Mouse (Mus musculus): ENCODE results near the gene Efcab6.
A peak's percentile ranks its signal among the peaks of the same experiment; 100 is the strongest.
"Not testable (repeated sequence)": the region's sequence is repeated elsewhere in the genome, so short reads cannot be mapped to it uniquely, and the experiment has no call there.

Gene Efcab6

DNA sequence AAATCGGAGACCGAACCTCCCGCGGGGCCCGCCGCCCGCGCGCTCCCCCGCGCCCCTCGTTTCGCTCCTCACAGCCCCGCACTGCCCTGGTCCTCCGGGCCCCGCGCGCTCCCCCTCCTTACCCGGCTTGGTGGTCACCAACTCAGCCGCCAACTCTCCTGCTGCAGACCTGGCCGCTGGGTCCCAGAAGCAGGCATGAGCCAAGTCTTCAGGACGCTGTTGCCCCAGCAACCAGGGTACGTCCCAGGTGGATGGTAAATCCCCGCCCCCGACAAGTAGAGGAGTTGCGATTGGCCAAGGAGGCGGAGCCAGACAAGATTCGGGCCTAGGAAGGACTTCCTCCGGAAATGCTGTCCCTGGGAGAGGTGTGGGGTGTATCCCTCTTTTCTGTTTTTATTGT, at the start of gene Efcab6:
Gene Efcab6, minus strand, starts transcription at position 240 of the 400 bp plus-strand sequence.
- DNase-seq, result no peak

DNA sequence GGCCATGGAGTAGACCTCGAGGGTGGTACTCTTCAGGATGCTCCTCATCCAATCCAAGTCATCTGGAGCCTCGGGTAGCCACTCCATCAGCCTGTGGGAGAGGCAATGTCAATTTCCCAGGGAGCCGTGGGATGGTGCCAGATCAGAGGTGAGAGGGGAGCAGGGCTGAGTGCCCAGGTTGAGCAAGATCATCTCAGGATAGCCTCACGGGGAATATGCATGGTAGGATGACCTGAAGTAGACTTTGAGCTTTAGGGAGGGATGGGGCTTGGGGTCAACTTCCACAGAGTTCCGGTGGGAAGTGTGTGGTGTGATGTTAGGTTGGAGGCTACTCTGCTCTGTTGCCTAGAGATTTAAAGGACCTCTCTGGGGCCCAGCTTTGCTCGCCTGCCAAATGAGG, 48.7 kb upstream of the Efcab6 start:
- no peak for DNase-seq

DNA sequence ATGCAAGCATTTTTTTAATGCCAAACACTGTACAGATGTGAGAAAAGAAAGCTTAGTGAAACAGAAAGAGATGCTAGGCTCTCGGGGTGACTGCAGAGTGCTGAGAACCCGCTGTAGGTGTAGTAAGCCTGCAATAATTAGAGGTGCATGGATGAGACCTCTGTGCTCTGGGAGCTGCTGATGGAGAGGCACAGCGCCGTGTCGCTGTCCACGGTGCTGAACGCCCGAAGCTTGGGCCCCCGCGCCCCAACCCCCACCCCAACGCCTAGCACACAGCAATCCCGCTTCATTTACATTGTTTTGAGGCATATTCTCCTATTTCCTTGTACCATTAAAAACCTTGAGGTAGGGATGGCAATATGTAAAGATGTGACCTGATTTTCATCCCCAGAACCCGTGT, 43.7 kb upstream of the Efcab6 start:
- no peak for DNase-seq

DNA sequence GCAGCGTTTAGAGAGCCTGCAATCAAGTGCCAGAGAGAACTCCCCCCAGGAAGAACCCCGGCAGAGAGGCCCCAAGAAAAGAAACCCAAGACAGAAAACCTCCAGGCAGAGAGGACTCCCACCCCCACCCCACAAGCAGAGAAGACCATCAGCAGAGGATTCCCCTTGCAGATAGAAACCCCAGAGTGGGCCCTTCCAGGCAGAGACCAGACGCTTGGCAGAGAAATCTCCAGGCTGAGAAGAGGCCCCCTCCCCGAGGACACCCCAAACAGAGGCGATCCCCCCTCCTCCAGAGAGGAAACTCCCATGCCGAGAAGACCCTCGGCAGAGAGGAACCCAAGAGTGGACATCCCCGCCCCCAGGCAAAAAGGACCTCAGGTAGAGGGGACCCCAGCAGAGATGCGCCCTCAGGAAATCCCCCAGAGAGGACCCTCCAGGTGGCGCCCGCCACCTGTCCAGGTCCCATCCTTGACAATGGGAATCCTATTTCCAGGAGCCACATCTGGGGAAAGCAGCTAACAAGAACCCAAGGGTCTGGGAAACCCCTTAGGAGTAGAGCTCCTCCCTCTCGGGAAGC, 40.8 kb upstream of the Efcab6 start:
- no peak for DNase-seq

DNA sequence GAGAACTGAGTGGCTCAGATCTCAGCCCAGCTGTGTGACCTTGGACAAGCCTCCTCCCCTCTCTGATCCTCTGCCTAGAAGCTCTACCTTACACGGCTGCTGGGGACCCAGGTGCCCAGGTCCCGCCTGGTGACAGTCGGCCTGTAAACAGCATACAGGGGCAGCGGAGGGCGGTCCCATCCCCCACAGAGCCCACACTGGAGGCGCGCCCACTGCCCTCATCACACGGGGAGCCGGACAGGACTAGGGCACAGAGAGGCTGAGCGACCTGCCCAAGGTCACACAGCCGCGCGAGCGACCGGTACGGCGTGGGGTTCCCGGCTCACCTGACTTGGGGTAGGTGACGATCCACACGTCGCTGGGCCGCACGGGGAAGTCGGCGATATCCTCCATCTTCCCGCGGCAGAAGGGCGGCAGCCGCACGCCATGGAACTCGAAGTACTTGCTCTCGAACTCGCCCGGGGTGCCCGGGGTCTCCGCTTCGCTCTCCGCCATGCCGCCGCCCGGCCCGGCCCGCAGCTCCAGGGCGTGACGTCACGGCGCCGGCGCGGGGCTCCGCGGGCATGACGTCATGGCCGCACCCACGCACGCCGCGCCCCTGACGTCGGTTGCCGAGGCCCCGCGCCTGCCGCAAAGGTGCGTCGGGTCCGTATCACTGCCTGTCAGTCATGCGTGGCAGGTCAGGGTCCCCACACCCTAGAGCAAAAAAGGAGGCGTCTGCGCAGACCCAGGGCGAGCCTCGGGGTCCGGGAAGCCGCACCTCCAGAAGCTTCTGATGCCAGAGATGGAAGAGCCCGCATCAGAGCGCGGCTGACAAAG, 40.1 kb upstream of the Efcab6 start, which contains the start of gene Sult4a1:
Gene Sult4a1, minus strand, starts transcription at position 650 of the 819 bp plus-strand sequence.
- DNase-seq, result no peak

DNA sequence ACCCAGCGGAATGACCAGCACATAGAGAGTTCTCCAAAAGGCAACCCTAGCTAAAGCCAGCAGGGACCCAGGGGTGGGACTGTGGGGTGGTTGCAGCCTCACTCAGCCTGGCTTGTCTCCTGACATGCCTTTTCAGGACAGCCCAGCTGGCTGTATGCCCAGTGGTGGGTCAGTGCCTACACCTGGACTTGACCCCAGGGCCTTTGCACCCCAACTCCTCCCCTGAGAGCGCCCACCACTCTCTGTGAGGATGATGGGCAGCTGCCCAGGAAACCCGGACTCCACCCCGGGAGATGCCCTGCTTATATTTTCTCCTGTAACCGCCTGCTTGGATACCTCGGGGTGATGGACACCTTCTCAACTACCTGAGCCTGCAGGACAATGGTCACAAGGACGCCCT, 39.4 kb upstream of the Efcab6 start:
- DNase-seq, result no peak

DNA sequence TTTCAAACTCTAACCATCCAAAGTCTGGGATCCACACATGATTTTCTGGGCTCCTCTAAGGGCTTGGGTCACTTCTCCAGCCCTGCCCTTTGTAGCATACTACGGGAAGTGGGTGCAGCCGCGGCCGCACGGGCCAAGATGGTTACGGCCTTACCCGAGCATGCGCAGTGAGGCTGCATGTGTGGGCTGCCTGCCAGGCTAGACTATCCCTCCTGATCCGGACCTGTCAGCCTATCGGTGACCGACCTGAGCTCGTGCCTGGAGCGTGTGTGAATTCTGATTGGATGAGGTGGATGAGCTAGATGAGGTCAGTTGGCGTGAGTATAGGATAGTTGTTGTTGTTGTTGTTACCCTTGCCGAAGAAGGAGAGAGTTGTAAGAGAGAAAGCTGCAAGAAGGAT, 32.4 kb upstream of the Efcab6 start:
- not testable (repeated sequence) for DNase-seq

DNA sequence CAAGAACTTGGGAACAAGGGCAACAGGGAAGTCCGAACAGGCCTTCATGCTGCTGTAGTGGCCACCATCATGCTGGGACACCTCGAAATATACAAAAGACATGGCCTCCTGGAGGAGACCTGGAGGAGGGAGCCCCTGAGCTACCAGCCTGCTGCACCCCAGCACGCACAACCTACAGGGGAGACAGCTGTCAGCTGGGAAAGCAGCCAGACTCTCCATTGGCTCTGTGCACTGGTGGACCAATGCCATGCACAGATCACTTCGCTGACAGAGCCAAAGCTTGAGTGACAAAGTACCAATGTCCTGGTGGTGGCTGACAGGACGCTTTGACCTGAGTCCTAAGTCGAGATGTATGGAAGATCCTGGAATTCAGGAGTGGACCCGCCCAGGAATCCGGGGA, 30.9 kb upstream of the Efcab6 start:
- DNase-seq, result no peak

DNA sequence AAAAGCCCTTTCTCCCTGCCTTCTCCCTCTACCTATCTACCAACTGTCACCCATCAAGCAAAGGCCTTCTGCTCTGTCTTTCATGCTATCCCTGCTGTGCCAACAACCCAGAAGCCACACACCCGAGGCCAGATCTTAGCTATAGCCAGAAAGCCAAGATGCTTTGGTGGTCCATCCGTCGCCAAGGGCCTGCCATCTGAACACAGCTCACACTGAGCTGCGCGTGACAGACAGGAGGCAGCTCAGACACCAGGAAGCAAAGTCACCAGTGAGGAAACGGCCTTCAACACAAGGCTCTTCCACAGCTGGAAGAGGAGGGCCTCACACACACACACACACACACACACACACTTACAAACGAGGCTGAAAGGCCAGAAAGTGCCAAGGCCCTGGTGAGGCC, 29.7 kb upstream of the Efcab6 start:
- DNase-seq, result no peak

DNA sequence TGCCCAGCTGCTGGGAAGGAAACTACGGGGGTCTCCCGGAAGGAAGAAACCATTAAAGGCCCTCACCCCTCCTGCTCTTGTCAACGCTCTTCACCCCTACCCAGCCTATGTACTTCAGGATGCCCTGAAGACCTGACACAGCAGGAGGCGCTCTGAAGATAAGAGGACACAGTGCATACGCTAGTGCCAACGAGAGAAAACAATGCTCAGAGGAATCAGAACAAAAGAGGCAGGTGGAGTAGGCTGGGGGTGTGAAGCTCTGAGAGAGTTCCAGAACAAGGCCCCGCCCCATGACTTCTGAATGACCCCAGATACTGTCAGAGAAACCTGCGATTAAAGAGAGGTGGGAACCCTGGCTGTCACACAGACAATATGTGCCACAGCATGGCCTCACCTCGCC, 21.6 kb upstream of the Efcab6 start:
- no peak for DNase-seq

DNA sequence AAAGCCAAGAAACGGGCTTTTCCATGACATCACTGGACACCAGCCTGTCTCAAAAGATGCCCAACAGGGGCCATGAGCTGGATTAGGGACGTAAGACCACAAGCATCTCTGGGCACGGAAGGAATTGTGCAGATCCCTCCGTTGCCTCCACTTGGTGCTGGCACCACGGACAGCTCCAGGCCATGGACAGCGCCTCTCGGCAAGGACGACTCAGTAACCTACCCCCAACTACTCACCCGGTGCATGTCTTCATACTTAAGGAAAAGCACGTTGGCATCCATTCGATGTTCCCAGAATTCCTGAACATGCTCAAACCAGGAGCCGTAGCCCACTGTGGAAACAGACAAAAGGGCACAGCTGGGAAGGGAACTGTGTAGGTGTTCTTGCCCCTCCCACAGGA, 21.2 kb upstream of the Efcab6 start:
- DNase-seq, result no peak

DNA sequence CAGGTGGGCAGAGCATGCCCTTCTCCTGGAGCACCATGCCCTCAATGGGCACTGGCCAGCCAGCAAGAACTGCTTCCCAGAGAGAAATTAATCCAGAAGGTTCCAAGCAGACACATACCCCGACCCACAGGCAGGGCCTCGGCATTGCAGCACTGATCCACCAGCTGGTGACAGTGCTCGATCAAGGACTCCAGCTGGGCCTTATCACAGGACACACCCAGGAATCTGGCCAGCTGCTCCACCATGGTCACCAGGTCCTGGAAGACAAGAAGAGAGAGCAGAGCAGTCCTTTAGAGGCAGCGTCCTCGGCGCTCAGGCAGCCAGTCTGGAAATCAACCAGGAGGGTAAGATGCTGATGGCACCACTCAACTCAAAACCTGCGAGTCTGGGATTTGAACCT, 14.9 kb upstream of the Efcab6 start:
- DNase-seq, result no peak

DNA sequence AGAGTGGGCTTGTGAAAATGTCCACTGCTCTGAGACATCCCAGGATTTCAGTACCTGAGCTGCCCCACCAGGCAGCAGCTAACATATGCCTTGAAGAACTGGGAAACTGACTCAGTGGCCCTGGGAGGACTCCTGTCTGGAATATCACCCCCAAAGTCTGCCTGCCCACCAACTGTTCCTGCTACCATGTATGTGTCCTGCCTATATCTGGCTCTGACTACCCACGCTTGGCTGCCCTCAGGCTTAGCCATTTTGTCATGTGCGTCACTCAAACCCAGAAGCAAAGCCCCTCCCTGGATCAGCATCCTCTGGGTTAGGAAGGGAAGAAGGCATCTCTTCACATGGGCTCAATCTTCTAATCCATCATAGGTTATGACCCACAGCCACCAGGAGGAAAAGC, 14.3 kb upstream of the Efcab6 start:
- DNase-seq, result no peak

DNA sequence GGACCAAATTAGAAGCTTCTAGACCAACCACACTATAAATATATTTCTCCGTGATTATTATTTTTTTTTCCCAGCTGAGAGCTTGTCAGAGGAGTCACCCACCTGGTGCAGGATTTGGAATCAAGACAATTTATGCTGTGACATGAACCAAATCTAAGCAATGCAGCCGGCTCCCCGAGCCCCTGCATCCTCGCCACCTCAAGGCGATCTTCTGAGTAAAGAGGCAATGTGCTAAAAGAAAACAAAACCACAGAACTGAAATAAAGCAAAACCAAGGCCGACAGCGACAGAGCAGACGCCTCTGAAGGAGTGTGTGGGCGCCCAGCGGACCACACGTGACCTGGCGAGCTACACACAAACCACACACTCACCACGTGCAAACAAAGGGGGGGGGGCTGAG, 13.5 kb upstream of the Efcab6 start:
- no peak for DNase-seq

DNA sequence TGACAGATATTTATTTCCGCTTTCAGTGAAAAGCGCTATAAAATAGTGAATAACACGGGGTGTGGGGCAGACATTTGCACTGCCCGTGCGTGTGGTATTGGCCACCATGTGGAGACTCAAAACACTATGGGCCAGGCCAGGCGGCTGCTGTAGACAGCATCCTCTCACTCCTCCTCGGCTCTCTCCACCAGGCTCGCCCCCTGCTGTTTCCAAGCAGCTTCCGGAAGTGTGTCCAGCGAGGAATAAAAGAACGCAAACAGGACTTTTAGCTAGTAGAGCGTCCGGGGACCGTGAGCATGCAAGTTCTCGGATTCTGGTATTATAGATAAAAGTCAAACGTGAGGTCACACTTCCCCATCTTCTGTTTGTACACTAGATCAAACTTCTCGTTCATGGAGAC, 12.0 kb upstream of the Efcab6 start:
- DNase-seq, result no peak

DNA sequence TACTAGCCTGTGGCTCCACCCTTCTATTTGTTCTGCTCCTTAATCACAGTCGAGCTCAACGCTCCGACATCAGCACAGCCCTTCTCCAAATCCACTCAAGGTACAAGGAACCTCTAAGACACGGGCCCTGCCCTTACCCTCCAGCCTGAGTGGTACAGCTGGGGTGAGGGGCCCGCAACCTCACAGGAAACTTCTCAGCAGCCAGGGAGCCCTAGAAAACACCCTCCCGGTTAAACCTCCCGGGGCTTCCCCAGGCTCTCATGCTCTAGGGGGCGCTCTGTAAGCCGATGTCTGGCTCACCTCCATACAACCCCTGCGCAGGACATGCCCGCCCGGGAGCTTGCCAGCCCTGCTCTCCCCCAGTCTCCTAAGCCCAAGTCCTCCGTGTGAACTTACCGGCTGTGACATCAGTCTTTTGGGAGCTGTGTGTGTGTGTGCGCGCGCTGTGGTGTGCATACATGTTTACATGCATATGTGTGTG, 9.6 kb upstream of the Efcab6 start:
- no peak for DNase-seq

DNA sequence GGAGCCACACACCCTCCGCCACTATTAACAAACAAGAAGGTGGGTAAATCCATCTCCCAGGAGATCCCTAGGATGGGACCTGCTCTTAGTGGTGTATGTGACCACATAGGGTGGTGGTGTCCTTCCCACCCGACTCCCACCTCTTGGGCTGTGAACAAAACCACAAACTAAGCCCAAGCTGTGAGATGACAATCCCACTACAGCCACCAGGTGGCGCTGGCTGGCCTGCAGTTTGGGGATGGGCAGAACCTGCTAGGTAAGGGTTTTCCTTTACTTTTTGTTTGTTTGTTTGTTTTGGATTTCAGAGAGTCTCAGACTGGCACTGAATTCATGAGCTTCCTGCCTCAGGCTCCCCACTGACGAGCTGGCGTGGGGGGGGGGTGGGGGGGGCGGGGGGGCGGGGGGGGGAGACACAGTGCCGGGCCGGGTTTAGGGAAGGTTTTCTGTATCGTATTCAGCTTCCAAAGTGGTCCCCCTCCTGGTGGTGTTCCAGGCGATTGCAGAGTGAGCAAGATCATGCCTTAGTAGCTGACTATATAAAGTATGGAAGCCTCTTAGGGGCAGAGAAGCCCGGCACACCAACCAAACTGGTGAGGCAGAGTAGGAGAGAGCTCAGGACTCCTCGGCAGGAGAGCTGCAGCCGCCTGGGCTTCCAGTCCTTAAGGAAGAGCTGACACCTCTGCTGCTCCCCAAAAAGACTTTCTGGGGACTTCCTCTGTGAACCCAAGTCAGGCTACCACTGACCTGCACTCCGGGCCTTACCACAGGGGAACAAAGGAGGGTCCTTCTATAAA, 8.9 kb upstream of the Efcab6 start:
- DNase-seq, result peak; percentile 63

DNA sequence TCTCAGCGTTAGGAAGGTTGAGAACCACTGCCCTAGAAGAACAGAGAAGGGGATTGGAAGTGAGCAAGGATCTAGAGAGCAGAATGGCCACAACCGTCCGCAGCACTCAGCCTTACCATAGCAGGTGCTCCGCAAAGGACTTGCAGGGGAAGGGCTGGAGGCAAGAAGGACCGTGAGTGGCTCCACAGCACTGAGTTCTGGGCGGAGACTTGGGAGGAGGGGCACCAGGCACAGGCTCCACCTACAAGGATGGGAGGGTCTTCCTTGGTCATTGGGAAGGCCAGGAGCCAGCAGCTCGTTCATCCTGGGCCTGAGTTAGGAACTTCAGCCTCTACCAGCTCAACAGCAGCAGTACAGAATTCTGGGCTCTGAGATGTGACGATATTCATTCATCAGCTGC, 7.9 kb upstream of the Efcab6 start:
- no peak for DNase-seq

DNA sequence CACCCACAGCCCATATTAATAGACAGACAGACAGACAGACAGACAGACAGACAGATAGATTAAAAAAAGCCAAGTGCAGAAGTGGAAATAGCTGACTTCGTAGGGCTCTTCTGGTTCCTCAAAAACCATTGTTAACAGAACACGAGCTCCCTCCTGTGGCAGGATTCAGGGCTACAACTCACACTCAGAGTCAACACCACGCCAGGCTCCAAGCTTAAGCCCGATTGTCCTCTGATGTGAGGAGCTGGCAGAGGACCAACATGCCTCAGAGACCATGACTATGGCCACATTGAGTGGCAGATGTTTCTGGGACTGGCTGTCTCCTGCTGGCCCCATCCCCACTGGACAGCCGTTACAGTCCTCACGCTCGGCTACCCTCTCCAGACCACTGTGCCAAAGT, 7.0 kb upstream of the Efcab6 start:
- DNase-seq, result peak; percentile 42

DNA sequence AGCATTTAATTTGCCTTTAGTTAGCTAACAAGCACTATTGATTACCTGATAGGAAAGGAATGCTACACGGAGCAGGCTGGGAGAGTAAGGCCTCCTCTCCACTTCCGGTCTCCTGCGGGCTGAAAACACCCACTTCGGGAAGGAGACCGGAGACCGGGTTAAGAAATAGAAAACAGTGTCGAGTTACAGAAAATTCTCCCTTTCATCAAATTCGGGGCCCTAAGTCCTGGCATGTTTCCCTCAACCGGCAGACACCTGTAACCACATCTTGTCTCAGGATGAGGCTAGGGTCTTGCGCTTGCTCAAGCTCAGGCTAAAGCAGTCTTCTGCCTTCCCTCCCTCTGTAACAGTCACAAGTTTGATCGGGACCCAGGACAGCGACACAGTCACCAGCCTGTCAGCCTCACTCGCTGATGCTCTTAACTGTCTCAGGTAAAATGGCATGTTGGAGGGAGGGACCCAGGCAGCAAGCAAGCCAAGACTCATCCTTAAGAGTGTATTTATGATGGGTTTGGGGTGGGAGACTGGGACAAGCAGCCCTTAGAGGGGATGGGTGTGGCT, 5.0 kb upstream of the Efcab6 start:
- no peak for DNase-seq

DNA sequence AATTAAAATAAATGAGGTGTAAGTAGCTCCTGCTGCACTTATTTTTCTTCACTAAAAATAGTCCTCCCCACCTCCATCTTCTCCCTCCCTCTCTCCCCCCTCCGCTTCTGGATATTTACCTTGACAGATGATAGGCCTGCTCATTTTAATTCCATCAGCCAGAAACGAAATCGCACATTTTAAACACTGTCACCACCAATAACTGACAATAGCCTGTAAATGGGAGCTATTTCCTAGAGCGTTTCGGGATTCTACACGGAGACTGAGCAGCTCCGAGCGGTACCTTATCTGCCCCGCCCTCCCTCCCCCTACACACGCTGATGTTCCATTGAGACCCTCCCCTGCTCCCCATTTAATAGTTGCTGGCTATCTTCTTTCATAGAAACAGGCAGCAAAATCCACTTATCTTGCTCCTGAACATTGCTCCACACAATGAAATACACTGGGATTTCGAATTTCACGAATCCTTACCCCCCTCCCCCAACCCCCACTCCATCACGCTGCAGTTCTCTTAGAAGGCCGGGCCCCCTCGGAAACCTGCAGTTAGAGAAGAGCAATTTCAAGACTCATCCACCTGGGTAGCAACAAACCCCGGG, 4.4 kb upstream of the Efcab6 start:
- DNase-seq, result no peak

DNA sequence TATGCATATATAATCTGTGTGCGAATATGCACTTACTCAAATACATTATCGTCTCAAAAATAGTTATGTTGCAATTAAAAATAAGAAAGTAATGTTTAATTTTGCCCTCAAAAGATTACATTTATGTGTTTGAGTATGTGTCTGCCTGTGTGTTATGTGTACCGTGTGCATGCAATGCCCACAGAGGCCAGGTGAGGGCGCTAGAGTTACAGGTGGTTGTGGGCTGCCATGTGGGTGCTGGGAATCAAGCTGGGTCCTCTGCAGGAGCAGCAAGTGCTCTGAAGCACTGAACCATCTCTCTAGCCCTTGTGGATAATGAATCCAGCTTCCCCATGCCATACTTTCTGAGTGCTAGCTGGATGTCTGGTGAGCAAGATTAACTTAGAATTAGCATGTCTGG, 522 bp upstream of the Efcab6 start:
- no peak for DNase-seq

DNA sequence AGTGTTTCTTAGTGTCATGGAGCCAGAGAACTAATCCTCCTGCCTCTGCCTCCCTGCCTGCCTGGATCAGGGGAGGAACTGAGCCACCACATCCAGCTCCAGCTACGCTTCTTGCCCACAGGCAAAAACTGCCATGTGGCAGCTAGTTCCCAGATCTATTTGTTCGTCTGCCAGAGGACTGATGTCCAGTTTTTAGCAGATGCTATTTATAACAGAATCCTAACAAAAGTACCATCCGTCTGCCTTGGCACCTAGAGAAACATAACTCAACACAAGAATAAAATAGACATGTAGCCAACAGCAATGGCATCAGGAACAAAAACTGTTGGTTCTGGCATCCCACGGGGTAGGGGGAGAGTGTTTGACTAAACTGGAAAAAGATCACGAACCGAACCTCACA, 6.3 kb downstream of the Efcab6 start:
- no peak for DNase-seq

Data from kidney, adult 18-20 months (tissue).